Mouse (Mus musculus) cerebellum, adult 2 months (tissue): ENCODE measurements at regions not wholly inside any gene's neighbourhood (a gene's known extent, or its start where the extent isn't known, plus 50 kb on each side); places are given as distances from the start of the nearest gene placed in this dataset.
A peak's percentile ranks its signal among the peaks of the same experiment; 100 is the strongest.

Source experiments
- CTCF ChIP-seq: fragments of 200-500 bp; IDR thresholded peaks from 2 replicates; pipeline ENCODE4 v1.5.1; 2011; ENCODE audit warnings: low read depth, mild to moderate bottlenecking, control low read depth, low read length, moderate library complexity, borderline replicate concordance; ENCODE audit not compliant: insufficient read depth
- POLR2A ChIP-seq: fragments of 200-500 bp; IDR thresholded peaks from 2 replicates; pipeline ENCODE4 v1.6.1; 2011; ENCODE audit warnings: low read length, control low read depth, borderline replicate concordance; ENCODE audit not compliant: insufficient read depth

- no peak for TF ChIP-seq POLR2A
- peak; percentile 87 for TF ChIP-seq CTCF
These were observed 147.6 kb upstream of the Kcnab2 start for GRCm38 (mm10) chr4:152625032-152626003.
